28 mouse cellular contexts compared by ENCODE assay signal in genomic region chr11:42928916-42929315, GRCm38 (mm10).
DNase-seq lines count a peak whose midpoint lies in the region; ATAC-seq lines count a peak whose summit lies in the region.
"Had no signal": no experiment of that assay in that cellular context is flagged by ENCODE, and none has a peak within 500 bp of the region (broad histone marks: within the 10 kb centered on the region; RNA-seq: fewer than 3 reads in every experiment).

No protein-coding gene starts in this region.

- no peaks in the 10 kb centered on the region for H3K9me3 ChIP-seq in forebrain, embryonic 14.5 days (replicated peaks; ENCODE audit: control insufficient read depth, low read length)
- H3K9me3 ChIP-seq in forebrain, embryonic 11.5 days (ENCODE audit: control insufficient read depth, low read length), result no peaks in the 10 kb centered on the region
- H3K9me3 ChIP-seq: embryonic facial prominence, embryonic 10.5 days; heart, embryonic 12.5 days; hindbrain, embryonic 10.5 days; limb, embryonic 10.5 days; liver, embryonic 15.5 days had no signal

- no peak overlapping the region for H3K27ac ChIP-seq in forebrain, embryonic 14.5 days (ENCODE audit: low read depth, low read length)
- H3K27ac ChIP-seq in forebrain, embryonic 11.5 days (ENCODE audit: low read depth, low read length), result no peak overlapping the region
- H3K27ac ChIP-seq: embryonic facial prominence, embryonic 10.5 days; hindbrain, embryonic 10.5 days; left cerebral cortex, adult 2 months; limb, embryonic 10.5 days; liver, embryonic 15.5 days; macrophage had no signal

- no peak for ATAC-seq in forebrain, embryonic 14.5 days
- ATAC-seq in forebrain, embryonic 11.5 days (replicated peaks; ENCODE audit: low FRiP score), result no peak
- ATAC-seq: inflammation-experienced regulatory T-cells, adult 6 months; lung, postnatal 0 days; midbrain, embryonic 16.5 days had no signal

- H3K9ac ChIP-seq in forebrain, embryonic 14.5 days (ENCODE audit: low read length), result no peak overlapping the region
- no peak overlapping the region for H3K9ac ChIP-seq in forebrain, embryonic 11.5 days (ENCODE audit: low read length)
- H3K9ac ChIP-seq: heart, embryonic 12.5 days; liver, embryonic 15.5 days had no signal

- DNase-seq in forebrain, embryonic 14.5 days (ENCODE audit: low spot score), result peak; percentile 41
- DNase-seq in forebrain, embryonic 11.5 days (ENCODE audit: low spot score), result no peak
- peak; percentile 7 to 9 for DNase-seq in layer of hippocampus, adult 8-10 months (ENCODE audit: low spot score in 2 of 2)
- DNase-seq in layer of hippocampus, postnatal 36 days, result no peak
- DNase-seq in brain, adult 2 months (ENCODE audit: low read depth, low spot score), result peak; percentile 78
- DNase-seq in cerebellum, adult 9-11 months, result peak; percentile 51
- no peak for DNase-seq in kidney, adult 18-20 months
- no peak for DNase-seq in thymus, postnatal 4 days
- DNase-seq: adrenal gland, adult 2 months; B cell, adult 2 months; gastrocnemius, postnatal 14 days; heart, adult 11 months; heart, postnatal 10 days; kidney, adult 2 months; kidney, postnatal 10 days; liver; right cerebral cortex, postnatal 14 days; spleen, adult 18-20 months had no signal

- H3K4me3 ChIP-seq in forebrain, embryonic 14.5 days (ENCODE audit: low read depth, low read length), result no peak overlapping the region
- no peak overlapping the region for H3K4me3 ChIP-seq in forebrain, embryonic 11.5 days (ENCODE audit: low read depth, low read length)
- H3K4me3 ChIP-seq: embryonic facial prominence, embryonic 10.5 days; heart, embryonic 12.5 days; hindbrain, embryonic 10.5 days; left cerebral cortex, adult 2 months; limb, embryonic 10.5 days; liver, embryonic 15.5 days had no signal

- 67% methylated on average over 3 of the region's 3 CpGs for WGBS in forebrain, embryonic 14.5 days
- WGBS in forebrain, embryonic 11.5 days, result 83% methylated on average over 3 of the region's 3 CpGs

- no peaks in the 10 kb centered on the region for H3K36me3 ChIP-seq in forebrain, embryonic 14.5 days (ENCODE audit: control insufficient read depth, insufficient read depth, low read length)
- no peaks in the 10 kb centered on the region for H3K36me3 ChIP-seq in forebrain, embryonic 11.5 days (ENCODE audit: control insufficient read depth, insufficient read depth, low read length)
- H3K36me3 ChIP-seq: embryonic facial prominence, embryonic 10.5 days; heart, embryonic 12.5 days; hindbrain, embryonic 10.5 days; limb, embryonic 10.5 days; liver, embryonic 15.5 days had no signal

- no peak overlapping the region for H3K4me2 ChIP-seq in forebrain, embryonic 14.5 days (ENCODE audit: low read length)
- H3K4me2 ChIP-seq in forebrain, embryonic 11.5 days (ENCODE audit: low read depth, low read length, severe bottlenecking), result no peak overlapping the region
- H3K4me2 ChIP-seq: heart, embryonic 12.5 days; liver, embryonic 15.5 days had no signal

- no peaks in the 10 kb centered on the region for H3K4me1 ChIP-seq in forebrain, embryonic 14.5 days (ENCODE audit: control insufficient read depth, insufficient read depth, low read length)
- no peaks in the 10 kb centered on the region for H3K4me1 ChIP-seq in forebrain, embryonic 11.5 days (replicated peaks; ENCODE audit: control insufficient read depth, insufficient read depth, low read length)
- H3K4me1 ChIP-seq: embryonic facial prominence, embryonic 10.5 days; heart, embryonic 12.5 days; hindbrain, embryonic 10.5 days; limb, embryonic 10.5 days; liver, embryonic 15.5 days had no signal

- H3K27me3 ChIP-seq in forebrain, embryonic 14.5 days (replicated peaks; ENCODE audit: control insufficient read depth, insufficient read depth, low read length), result no peaks in the 10 kb centered on the region
- no peaks in the 10 kb centered on the region for H3K27me3 ChIP-seq in forebrain, embryonic 11.5 days (ENCODE audit: control insufficient read depth, insufficient read depth, low read length)
- H3K27me3 ChIP-seq: heart, embryonic 12.5 days; liver, embryonic 15.5 days had no signal

Comparison
In these comparisons a context has a peak if more than half of its experiments do, and no peak if none do; other contexts are left out.
1. DNase-seq: peak in forebrain, embryonic 14.5 days (single experiment), layer of hippocampus, adult 8-10 months (2 of 2), brain, adult 2 months (single experiment) and cerebellum, adult 9-11 months (single experiment); none in forebrain, embryonic 11.5 days (single experiment), layer of hippocampus, postnatal 36 days (0 of 2), kidney, adult 18-20 months (single experiment) and thymus, postnatal 4 days (single experiment).